Mouse (Mus musculus) bone marrow macrophage, adult 2 months (primary cell): Measurements from ENCODE around the gene Lypd6b.

Source experiments
- CTCF ChIP-seq: IDR thresholded peaks from 2 replicates; pipeline ENCODE4 v1.5.1; 2012; ENCODE audit warnings: low read depth, mild to moderate bottlenecking, low read length, moderate library complexity
- POLR2A ChIP-seq: IDR thresholded peaks from 2 replicates; pipeline ENCODE4 v1.6.1; 2012; ENCODE audit warnings: mild to moderate bottlenecking, low read depth, low read length, borderline replicate concordance

DNA sequence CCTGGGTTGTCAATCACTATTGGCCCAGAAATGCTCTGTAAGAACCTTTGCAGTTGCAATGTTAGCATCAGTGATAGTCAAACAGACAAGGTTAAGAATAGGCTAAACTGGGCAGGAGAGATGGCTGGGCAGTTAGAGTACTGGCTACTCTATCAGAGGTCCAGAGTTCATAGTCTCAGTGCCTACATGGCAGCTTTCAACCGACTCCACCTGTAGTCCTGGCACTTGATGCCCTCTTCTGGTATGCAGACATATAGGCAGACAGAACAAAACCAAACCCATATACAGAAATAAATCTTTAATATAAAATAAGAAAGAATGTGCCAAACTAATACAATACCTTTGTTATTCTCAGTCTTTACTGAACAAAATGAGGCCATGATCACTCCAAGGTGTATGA is 83.5 kb downstream of the Lypd6b start:
- no peak for TF ChIP-seq CTCF
- no peak for TF ChIP-seq POLR2A
